Mouse (Mus musculus): ENCODE data around the gene Prss57. TPM values are rescaled to one million over a fixed set of nuclear protein-coding genes. Genes with fewer than 3 reads are reported as not detected.

The Prss57 gene
- polyA plus RNA-seq, 1 experiment from 2014 or later, result 0.04 TPM

DNA sequence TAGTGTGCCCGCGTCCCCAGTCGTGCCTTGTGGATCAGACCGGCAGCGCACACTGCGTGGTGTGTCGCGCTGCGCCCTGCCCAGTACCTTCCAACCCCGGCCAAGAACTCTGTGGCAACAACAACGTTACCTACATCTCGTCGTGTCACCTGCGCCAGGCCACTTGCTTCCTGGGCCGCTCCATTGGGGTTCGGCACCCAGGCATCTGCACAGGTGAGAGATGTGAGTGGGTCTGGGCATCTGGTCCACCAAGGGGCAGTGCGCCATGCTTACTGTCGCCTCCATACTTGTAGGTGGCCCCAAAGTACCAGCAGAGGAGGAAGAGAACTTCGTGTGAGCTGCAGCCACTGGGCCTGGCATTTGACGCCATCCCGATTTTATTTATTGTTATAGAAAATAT is 9.6 kb downstream of the Prss57 start:
- no peak for ATAC-seq (replicated peaks; ENCODE audit: low FRiP score, low read depth)
- WGBS, result 30% methylated on average over 21 of the region's 21 CpGs
- no peak for TF ChIP-seq CTCF (IDR thresholded peaks at IDR 0.05; ENCODE audit: low read depth)
- no peak overlapping the region for H3K9ac ChIP-seq (ENCODE audit: low read depth, low read length)
- H3K36me3 ChIP-seq (ENCODE audit: insufficient read depth, low read length), result no peaks in the 10 kb centered on the region
- no peaks in the 10 kb centered on the region for H3K9me3 ChIP-seq (replicated peaks; ENCODE audit: low read length)
- H3K4me1 ChIP-seq (replicated peaks; ENCODE audit: insufficient read depth, low read length), result peaks cover 21% of the 10 kb centered on the region; the same call in 1 of the 2 replicates
- peak overlapping the region; percentile 89 for H3K4me2 ChIP-seq (ENCODE audit: low read length)
- DNase-seq (ENCODE audit: low spot score), result no peak
- H3K27me3 ChIP-seq (ENCODE audit: insufficient read depth, low read length), result no peaks in the 10 kb centered on the region
- no peak overlapping the region for H3K27ac ChIP-seq
- H3K4me3 ChIP-seq (replicated peaks; ENCODE audit: low read depth, low read length), result peak overlapping the region; percentile 42

DNA sequence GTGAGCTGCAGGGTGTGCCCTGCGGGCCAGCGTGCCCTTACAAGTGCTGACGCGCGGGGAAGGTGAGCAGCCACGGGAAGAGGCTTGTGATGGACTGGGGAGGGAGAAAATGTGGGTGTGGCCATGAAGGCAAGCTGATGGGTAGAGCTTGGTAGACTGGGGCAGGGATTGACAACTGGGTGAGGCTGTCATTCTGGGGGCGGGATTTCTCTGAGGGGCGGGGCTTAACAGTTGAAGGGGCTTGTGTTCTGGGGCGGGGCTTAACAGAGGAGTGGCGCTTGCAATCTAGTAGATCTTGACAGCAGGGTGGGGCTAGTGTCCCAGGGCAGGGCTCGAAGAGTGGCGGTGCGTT is 10.1 kb downstream of the Prss57 start:
- DNase-seq (ENCODE audit: low spot score) (peak; percentile 79), ATAC-seq (replicated peaks; ENCODE audit: low FRiP score, low read depth) (no peak)
- H3K9ac ChIP-seq (ENCODE audit: low read depth, low read length), result no peak overlapping the region
- H3K27me3 ChIP-seq (ENCODE audit: insufficient read depth, low read length), result no peaks in the 10 kb centered on the region
- no peak for TF ChIP-seq CTCF (IDR thresholded peaks at IDR 0.05; ENCODE audit: low read depth)
- H3K4me3 ChIP-seq (replicated peaks; ENCODE audit: low read depth, low read length), result peak overlapping the region; percentile 42
- WGBS, result 0% methylated on average over 13 of the region's 13 CpGs
- peak overlapping the region; percentile 89 for H3K4me2 ChIP-seq (ENCODE audit: low read length)
- H3K27ac ChIP-seq, result peak overlapping the region; percentile 44; the same call in 1 of the 2 replicates
- peaks cover 21% of the 10 kb centered on the region; the same call in 1 of the 2 replicates for H3K4me1 ChIP-seq (replicated peaks; ENCODE audit: insufficient read depth, low read length)
- H3K36me3 ChIP-seq (ENCODE audit: insufficient read depth, low read length), result no peaks in the 10 kb centered on the region
- no peaks in the 10 kb centered on the region for H3K9me3 ChIP-seq (replicated peaks; ENCODE audit: low read length)

DNA sequence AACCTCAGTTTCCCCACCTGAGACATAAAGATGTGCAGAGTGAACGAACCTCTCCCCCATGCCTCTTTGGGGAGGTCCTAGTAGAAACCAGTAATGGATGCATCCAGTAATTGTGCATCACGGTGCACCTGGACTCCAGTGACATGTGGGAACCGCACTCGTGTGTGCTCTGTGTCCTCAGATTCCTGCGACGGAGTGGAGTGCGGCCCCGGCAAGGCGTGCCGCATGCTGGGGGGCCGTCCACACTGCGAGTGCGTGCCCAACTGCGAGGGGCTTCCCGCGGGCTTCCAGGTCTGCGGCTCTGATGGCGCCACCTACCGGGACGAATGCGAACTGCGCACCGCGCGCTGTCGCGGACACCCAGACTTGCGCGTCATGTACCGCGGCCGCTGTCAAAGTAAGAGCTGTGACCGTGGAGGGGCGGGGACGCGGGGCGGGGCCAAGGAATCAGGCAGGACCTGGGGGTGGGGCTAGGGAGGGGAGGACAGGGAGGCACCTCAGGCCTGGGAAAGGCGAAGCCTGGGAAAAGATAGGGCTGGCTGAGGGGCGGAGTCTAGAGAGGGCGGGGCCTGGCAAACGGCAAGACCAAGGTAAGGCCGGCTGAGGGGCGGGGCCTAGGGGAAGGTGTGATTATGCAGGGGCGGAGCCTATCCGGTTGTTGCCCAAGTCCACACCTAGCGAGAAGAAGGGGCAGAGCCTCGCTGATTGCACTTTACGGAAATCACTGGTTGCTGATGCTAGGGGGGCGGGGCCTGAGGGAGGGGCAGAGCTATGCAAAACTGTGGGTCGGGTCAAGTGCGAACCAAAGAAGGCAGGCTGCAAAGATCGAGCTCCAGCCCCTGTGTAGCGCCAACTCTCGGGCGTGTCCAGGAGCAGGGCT is 10.7 kb downstream of the Prss57 start:
- Histone ChIP-seq H3K4me2 (ENCODE audit: low read length) (peak overlapping the region; percentile 89), H3K27me3 (ENCODE audit: insufficient read depth, low read length) (no peaks in the 10 kb centered on the region), H3K4me1 (replicated peaks; ENCODE audit: insufficient read depth, low read length) (peaks cover 21% of the 10 kb centered on the region; the same call in 1 of the 2 replicates), H3K4me3 (replicated peaks; ENCODE audit: low read depth, low read length) (peak overlapping the region; percentile 42), H3K9ac (ENCODE audit: low read depth, low read length) (no peak overlapping the region), H3K36me3 (ENCODE audit: insufficient read depth, low read length) (no peaks in the 10 kb centered on the region), H3K9me3 (replicated peaks; ENCODE audit: low read length) (no peaks in the 10 kb centered on the region), H3K27ac (peak overlapping the region; percentile 44; the same call in 1 of the 2 replicates)
- ATAC-seq (replicated peaks; ENCODE audit: low FRiP score, low read depth) (peak; percentile 91), DNase-seq (ENCODE audit: low spot score) (peak; percentile 98)
- TF ChIP-seq CTCF (IDR thresholded peaks at IDR 0.05; ENCODE audit: low read depth), result peak; percentile 89
- 1% methylated on average over 55 of the region's 55 CpGs for WGBS

DNA sequence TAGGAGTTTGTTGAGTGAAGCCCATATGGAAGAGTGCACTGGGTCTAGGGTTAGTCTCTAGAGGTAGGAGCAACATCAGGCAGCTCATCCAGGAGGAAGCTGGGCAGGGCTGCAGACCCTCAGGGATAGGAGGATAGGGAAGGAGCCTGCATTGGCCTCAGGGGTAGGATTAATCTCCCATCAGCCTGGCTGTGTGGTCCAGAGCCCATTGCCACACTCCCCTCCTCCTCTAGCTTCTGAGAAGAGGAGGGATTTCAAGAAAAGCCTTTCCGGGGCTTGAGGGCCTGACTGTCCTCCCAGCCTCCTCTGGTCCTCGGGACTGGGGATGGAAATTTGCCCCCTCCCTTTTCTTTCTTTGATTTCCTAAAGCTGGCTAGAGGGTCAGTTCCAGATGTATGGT is 11.6 kb downstream of the Prss57 start:
- Histone ChIP-seq H3K9me3 (replicated peaks; ENCODE audit: low read length) (no peaks in the 10 kb centered on the region), H3K9ac (ENCODE audit: low read depth, low read length) (no peak overlapping the region), H3K36me3 (ENCODE audit: insufficient read depth, low read length) (no peaks in the 10 kb centered on the region), H3K27ac (peak overlapping the region; percentile 75), H3K27me3 (ENCODE audit: insufficient read depth, low read length) (no peaks in the 10 kb centered on the region), H3K4me1 (replicated peaks; ENCODE audit: insufficient read depth, low read length) (peaks cover 21% of the 10 kb centered on the region; the same call in 1 of the 2 replicates), H3K4me3 (replicated peaks; ENCODE audit: low read depth, low read length) (no peak overlapping the region), H3K4me2 (ENCODE audit: low read length) (peak overlapping the region; percentile 89; the same call in 1 of the 2 replicates)
- DNase-seq (ENCODE audit: low spot score) (no peak), ATAC-seq (replicated peaks; ENCODE audit: low FRiP score, low read depth) (no peak)
- no peak for TF ChIP-seq CTCF (IDR thresholded peaks at IDR 0.05; ENCODE audit: low read depth)
- WGBS, result 15% methylated on average over 2 of the region's 2 CpGs

DNA sequence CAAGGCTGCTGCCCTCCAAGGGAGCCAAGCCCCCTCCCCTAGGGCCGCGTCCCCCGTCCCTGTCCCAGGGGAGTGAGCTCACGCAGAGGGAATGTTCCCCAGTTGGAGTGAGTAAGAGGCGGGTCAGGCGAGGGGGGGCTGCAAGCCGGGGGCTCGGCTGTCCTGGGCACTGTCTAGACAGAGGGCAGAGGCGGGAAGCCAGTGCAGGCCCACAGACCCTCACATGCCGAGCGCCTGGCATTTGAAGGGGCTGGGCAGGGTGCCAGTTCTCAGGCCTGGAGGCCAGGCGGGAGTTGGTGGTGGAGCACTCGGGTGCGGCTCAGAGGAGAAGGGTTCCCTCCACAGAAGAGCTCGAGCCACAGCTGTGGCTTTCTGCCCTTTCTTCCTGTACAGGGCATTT is 12.8 kb downstream of the Prss57 start:
- no peak for TF ChIP-seq CTCF (IDR thresholded peaks at IDR 0.05; ENCODE audit: low read depth)
- peak overlapping the region; percentile 75 for H3K27ac ChIP-seq
- H3K4me2 ChIP-seq (ENCODE audit: low read length), result peak overlapping the region; percentile 76
- no peak overlapping the region for H3K9ac ChIP-seq (ENCODE audit: low read depth, low read length)
- no peaks in the 10 kb centered on the region for H3K36me3 ChIP-seq (ENCODE audit: insufficient read depth, low read length)
- peaks cover 21% of the 10 kb centered on the region; the same call in 1 of the 2 replicates for H3K4me1 ChIP-seq (replicated peaks; ENCODE audit: insufficient read depth, low read length)
- peak overlapping the region; percentile 51 for H3K4me3 ChIP-seq (replicated peaks; ENCODE audit: low read depth, low read length)
- no peaks in the 10 kb centered on the region for H3K27me3 ChIP-seq (ENCODE audit: insufficient read depth, low read length)
- DNase-seq (ENCODE audit: low spot score) (peak; percentile 75), ATAC-seq (replicated peaks; ENCODE audit: low FRiP score, low read depth) (no peak)
- 6% methylated on average over 15 of the region's 15 CpGs for WGBS
- no peaks in the 10 kb centered on the region for H3K9me3 ChIP-seq (replicated peaks; ENCODE audit: low read length)

DNA sequence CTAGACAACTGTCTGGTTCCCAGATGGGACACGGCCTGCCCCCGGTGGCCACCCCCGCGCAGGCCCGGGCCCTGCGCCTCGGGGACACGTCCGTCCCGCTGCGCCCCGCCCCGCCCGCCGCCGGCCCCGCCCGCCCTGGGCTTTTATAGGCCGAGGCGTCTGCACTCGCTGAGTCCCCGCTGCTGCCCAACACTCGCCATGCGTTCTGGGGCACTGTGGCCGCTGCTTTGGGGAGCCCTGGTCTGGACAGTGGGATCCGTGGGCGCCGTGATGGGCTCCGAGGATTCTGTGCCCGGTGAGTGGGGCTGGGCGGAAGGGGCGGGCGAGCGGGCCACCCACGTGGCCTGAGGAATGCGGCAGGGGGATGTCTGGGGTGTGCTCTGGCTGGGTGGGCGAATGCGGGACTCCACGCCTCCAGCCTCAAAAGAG is 13.6 kb downstream of the Prss57 start, which contains the start of gene Fstl3:
Gene Fstl3 (plus strand): TSS at position 170 of the 429 bp plus-strand sequence.
- peak; percentile 67 for DNase-seq (ENCODE audit: low spot score)

More for the DNA sequence above, 13.6 kb downstream of the Prss57 start, which contains the start of gene Fstl3:
- no peak for ATAC-seq (replicated peaks; ENCODE audit: low FRiP score, low read depth)
- WGBS, result 1% methylated on average over 39 of the region's 39 CpGs
- Histone ChIP-seq H3K9ac (ENCODE audit: low read depth, low read length) (peak within 1 kb of the TSS; percentile 67), H3K4me2 (ENCODE audit: low read length) (peak within 1 kb of the TSS; percentile 76), H3K27me3 (ENCODE audit: insufficient read depth, low read length) (no peaks in the 10 kb centered on the region), H3K36me3 (ENCODE audit: insufficient read depth, low read length) (no peaks in the 10 kb centered on the region), H3K9me3 (replicated peaks; ENCODE audit: low read length) (no peaks in the 10 kb centered on the region), H3K27ac (peak within 1 kb of the TSS; percentile 75), H3K4me3 (replicated peaks; ENCODE audit: low read depth, low read length) (peak within 1 kb of the TSS; percentile 51), H3K4me1 (replicated peaks; ENCODE audit: insufficient read depth, low read length) (peaks cover 21% of the 10 kb centered on the region; the same call in 1 of the 2 replicates)
- no peak for TF ChIP-seq CTCF (IDR thresholded peaks at IDR 0.05; ENCODE audit: low read depth)
